Mouse (Mus musculus) myocyte (in vitro differentiated cells): ENCODE measurements around the gene Clpb.

ENCODE experiments used
- MYOD1 ChIP-seq, 3 experiments: IDR thresholded peaks; one replicate each; pipeline ENCODE4 v1.6.1; 2011; ENCODE audit warnings: control low read depth in 2 of 3, low read depth in 2 of 3, mild to moderate bottlenecking in 2 of 3, moderate library complexity in 1 of 3; ENCODE audit not compliant: insufficient read length in 2 of 3, control insufficient read depth in 1 of 3
- POLR2A ChIP-seq: IDR thresholded peaks from one replicate; pipeline ENCODE4 v1.6.1; 2011; ENCODE audit warnings: low read depth, mild to moderate bottlenecking, control low read depth, moderate library complexity; ENCODE audit not compliant: insufficient read length
- POLR2AphosphoS2 ChIP-seq: IDR thresholded peaks from one replicate; pipeline ENCODE4 v1.6.1; 2011; ENCODE audit warnings: low read depth, control low read depth; ENCODE audit not compliant: insufficient read length
- USF1 ChIP-seq: IDR thresholded peaks from one replicate; pipeline ENCODE4 v1.6.1; 2011; ENCODE audit warnings: low read depth, mild to moderate bottlenecking, control low read depth, moderate library complexity

GRCm38 (mm10) chr7:101713828-101714400 is 50.5 kb downstream of the Clpb start:
- TF ChIP-seq POLR2A = no peak
- no peak for TF ChIP-seq MYOD1 (IDR thresholded peaks at IDR 0.05; ENCODE audit: control insufficient read depth in 1 of 3, insufficient read length in 2 of 3, low read depth in 2 of 3)
- TF ChIP-seq POLR2AphosphoS2 = no peak
- TF ChIP-seq USF1 = no peak
